Mouse (Mus musculus) kidney, adult 11 months (tissue): ENCODE measurements around the gene Gm11232.
A peak's percentile ranks its signal among the peaks of the same experiment; 100 is the strongest.

ENCODE experiments used
- DNase-seq: peaks from one replicate; pipeline ENCODE4 v3.0.0; 2022

The Gm11232 gene

DNA sequence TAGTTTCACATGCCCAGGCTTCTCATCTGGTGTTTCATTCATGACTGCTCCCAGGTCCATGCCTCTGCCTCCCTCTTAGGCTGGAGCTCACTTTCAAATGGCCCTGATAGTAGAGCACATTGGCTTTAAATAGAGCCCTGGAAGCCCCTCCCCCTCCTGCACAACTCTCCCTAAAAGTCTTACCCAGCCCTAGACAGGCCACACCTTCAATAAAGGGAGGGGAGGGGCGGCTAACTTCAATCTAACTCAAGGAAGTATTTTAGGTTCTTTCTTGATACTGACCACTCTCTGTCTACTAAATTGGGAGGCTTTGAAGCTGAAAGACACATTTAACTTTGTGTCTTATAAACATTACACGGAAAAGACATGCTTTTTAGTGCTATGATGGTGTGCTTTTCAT, at the start of gene Gm11232:
Gene Gm11232, minus strand, starts transcription at position 101 of the 400 bp plus-strand sequence.
- no peak for DNase-seq

DNA sequence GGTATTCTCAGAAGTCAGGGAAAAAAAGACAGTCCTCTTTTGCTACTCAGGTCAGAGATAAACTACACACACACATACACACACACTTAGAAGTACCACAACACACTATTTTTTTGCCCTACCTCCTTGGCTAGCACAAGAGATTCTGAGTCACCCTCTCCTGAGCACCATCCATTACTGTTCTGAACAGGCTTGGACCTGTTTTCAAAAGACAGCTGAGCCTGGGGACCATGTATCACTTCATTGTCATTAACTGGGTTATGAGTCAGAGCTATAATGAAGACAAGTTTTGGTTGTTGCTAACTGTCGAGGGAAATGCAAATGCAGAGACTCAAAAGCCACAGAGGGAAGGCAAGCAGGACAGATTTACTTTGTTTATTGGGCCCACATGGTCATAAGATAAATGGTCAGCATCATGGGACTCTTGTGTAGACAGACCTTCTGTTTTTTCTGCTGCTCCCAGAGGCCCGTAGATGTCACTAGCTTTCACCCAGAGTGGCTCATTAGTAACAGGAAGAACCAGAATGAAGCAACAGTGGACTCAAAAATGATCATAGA, 48.3 kb upstream of the Gm11232 start:
- peak; percentile 10 for DNase-seq

DNA sequence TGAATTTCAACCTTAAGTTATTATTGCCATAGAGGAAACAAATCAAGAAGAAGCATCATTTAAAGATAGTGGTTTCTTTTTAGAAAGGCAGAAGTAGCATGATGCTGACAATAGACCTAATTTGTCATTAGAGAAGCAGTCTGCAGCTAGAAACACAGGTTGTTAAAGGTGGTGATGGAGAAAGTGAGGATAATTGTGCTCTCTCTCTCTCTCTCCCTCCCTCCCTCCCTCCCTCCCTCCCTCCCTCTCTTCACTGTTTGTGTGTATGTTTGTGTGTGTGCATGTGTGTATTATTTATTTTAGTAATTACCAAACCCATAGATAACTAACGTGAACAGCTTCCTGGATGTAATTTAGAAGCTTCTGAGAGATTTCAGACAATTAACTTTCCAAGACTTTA, 7.8 kb upstream of the Gm11232 start:
- no peak for DNase-seq

DNA sequence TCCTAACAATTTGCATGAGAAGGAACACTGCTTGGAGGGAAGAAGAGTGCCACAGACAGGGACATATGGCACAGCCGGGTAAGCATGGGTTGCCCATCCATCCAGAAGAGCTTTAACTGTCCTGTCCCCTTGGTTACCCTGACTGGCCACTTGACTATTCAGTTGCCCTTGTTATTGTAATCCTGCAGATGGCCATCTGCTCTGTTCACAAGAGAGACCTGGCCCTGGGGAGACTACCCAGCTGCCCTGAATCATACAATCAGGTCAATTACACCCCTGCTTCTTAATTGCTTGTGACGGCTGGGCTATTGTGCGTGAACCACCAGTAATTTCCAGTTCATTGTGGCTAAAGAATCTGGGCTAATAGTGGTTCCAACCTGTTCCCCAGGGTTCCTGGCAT, 7.3 kb upstream of the Gm11232 start:
- no peak for DNase-seq

DNA sequence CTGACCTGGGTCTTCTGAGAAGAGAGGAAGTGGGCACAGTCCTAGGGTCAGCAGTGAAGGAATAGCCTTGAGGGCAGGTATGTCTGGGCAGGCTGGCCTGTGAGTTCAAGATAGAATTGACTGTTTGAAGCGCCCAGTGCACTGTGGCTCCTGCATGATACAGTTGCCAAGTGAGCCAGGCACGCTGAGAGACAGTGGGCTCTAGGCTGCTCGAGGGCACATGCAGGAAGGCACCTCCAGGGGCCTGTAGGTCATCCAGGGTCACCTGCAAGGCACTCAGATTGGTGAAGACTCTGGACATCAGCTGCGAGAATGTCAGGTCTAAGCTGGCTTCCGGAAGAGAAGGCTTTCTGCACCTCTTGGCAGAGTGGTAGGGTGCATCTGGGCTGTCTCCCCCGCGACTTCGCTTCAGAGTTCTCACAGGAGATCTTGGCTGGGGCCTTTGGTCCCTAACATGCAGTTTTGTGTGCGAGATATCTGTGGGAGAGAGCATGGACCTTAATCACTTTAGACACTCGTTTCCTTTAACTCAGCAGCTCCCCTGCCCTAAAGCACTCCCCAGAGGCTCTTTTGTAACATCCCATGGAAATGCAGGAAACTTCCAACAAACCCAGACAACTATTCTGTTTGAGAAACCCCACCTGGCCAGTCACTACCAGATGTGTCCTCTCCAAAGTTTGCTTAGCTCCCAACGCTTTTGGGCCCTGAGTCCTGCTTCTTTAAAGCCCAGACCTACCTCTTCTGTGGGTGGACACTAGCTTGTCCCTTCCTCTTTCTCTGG, 1.1 kb downstream of the Gm11232 start:
- DNase-seq: peak; percentile 28

DNA sequence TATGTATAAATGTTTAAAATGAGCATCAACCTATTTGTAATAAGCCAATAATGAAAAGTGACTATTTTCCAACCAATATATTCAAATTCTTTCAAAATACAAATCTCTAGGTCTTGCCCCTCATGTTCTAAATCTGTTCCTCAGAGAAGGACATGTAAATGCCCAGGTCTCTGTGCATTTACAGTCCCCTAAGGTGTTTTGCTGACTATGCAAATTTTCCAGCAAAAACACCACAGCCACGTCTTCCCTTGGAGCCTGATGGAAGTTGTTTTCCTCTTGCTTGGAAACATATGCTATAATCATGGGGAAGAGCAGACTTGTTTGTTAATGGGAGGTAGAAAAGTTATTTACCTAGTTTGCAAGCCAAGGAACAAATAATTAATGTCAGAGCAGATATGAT, 12.0 kb downstream of the Gm11232 start:
- DNase-seq: no peak

DNA sequence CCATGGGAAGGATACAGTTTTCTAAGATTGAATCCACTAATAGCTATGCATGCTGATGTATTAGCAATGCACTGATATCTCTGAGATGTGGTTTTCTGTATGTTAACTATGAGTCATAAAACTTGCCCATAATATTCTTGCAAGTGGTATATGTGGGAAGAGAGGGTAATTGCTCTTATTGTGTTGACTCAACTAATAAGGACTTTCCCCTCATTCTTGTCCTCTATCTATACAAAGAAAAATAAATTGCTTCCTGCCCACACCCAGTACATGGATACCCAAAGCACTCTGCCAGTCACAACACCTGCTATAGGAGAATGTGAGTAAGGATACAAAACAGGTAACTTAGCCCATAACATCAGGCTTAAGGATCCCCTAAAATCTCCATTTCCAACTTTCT, 21.2 kb downstream of the Gm11232 start:
- no peak for DNase-seq

DNA sequence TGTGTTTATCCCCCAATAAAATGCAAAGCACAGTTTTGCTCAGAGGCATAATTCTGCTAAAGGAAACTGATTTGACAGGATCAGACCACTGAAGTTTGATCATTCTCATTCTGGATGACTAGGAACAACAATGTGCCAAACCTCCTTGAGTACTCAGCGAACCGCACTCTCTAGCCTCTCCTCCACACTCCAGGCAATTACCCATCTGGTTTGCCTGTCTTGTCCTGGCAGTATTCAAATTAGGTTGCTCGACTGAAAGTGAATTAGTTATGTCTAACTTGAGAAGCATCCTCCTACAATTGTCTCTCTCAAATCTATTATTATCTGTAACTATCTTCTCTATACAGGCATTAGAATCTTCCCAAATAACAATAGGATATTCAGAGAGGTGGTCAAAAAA, 22.5 kb downstream of the Gm11232 start:
- DNase-seq: no peak

DNA sequence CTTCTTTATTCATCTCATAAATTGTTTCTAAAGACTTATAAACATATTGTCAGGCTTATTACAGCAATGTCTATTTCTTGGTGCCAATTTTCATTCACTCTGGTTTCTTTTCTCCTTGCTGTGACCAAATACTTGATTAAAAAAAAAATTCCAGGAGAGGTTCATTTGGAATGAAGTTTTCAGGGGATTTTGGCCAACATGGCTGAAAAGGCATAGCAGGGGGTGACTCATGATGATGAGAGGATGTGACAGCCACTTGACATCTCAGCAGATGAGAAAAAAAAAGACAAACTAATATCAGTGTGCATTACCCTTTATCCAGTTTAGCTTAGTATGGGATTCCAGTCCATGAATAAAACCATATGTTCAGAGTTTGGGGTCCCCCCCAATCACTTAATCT, 28.4 kb downstream of the Gm11232 start:
- no peak for DNase-seq

DNA sequence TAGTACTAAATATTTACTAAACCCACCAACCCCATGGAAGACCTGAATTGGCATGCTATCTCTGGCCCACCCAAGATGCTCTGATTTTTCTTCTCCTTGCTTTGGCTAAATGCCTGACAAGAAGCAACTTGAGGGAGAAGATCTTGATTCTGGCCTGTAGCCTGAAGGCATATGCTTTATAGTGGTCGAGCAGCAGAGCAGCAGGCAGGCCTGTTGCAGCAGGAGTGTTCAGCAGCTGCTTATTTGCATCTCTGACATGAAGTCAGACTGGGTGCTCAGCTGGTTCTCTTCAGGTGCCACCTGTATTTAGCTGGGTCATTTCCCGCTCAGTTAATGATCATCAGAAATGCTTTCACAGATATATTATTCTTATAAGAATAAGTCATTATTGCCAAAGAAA, 30.2 kb downstream of the Gm11232 start:
- no peak for DNase-seq

DNA sequence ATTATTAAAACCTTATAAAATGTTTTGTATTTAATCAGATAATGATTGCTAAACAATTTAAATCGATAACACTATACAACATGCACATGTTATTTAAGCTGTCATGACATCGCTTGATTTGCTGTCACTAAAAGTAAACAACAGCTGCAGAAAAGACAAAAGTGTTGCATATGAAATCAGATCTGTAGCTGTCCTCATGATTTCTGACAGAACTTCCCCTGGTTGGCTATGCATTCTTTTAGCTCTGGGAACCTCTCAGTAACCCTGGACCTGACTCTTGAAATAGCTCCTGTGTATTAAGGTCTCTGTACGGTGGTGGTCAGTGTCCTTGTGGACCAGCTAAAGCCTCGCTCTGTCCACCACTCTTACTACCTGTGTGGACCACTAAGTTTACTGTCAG, 30.7 kb downstream of the Gm11232 start:
- DNase-seq: no peak

DNA sequence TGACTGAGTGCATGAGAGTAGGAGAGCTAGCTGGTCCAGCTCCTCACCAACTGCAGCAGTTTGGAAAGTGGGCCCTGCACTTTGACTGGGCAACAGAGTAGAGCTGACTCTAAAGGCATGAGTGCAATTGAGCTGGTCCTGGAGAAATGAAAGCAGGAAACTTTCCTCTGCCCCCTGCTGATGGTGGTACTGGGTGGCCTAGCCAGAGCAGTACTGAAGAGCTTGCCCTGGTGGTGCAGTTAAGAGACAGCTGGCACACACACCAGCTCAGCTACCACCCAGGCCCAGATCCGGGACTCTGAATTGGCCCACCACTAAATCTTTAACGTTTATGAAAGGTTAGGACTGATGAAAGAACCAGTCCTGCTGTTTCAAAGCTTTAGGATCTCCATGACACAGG, 31.9 kb downstream of the Gm11232 start:
- DNase-seq: no peak
